Mouse (Mus musculus) forebrain, postnatal 0 days (tissue): ENCODE measurements around the gene Kctd2. TPM values are rescaled to one million over a fixed set of nuclear protein-coding genes. Genes with fewer than 3 reads are reported as not detected.
"Not testable (repeated sequence)": the region's sequence is repeated elsewhere in the genome, so short reads cannot be mapped to it uniquely, and the experiment has no call there.

Experiments used
- ATAC-seq: fragments of 200-750 bp; cut with Nextera tagmentation; 2 replicates; pipeline ENCODE4 v1.8.0; 2017; ENCODE audit warnings: mild to moderate bottlenecking, moderate library complexity
- DNase-seq: peaks from one replicate; pipeline ENCODE4 v3.0.0-alpha.2; 2015
- H3K27ac ChIP-seq: fragments of 300-500 bp; sonication (generic); 2 replicates; pipeline ENCODE4 v1.5.1; 2014; ENCODE audit warnings: low read depth, mild to moderate bottlenecking, antibody characterized with exemption, low read length, moderate library complexity, mixed read lengths
- H3K27me3 ChIP-seq: fragments of 300-500 bp; sonication (generic); 2 replicates; pipeline ENCODE4 v1.6.1; 2014; ENCODE audit warnings: mild to moderate bottlenecking, low read length, mixed read lengths; ENCODE audit not compliant: insufficient read depth
- H3K36me3 ChIP-seq: fragments of 300-500 bp; sonication (generic); 2 replicates; pipeline ENCODE4 v1.6.1; 2014; ENCODE audit warnings: mild to moderate bottlenecking, moderate library complexity; ENCODE audit not compliant: insufficient read depth
- H3K4me1 ChIP-seq: fragments of 300-500 bp; sonication (generic); 2 replicates; pipeline ENCODE4 v1.6.1; 2014; ENCODE audit warnings: antibody characterized with exemption; ENCODE audit not compliant: insufficient read depth
- H3K4me2 ChIP-seq: fragments of 300-500 bp; sonication (generic); 2 replicates; pipeline ENCODE4 v1.6.1; 2014; ENCODE audit warnings: low read depth, mild to moderate bottlenecking, moderate library complexity
- H3K4me3 ChIP-seq: fragments of 300-500 bp; sonication (generic); 2 replicates; pipeline ENCODE4 v1.5.1; 2014; ENCODE audit warnings: low read depth, low read length, mixed read lengths
- H3K9ac ChIP-seq: fragments of 300-500 bp; sonication (generic); 2 replicates; pipeline ENCODE4 v1.6.1; 2014; ENCODE audit warnings: mild to moderate bottlenecking
- H3K9me3 ChIP-seq: fragments of 300-500 bp; sonication (generic); 2 replicates; pipeline ENCODE4 v1.6.1; 2016; ENCODE audit warnings: low read length
- CTCF ChIP-seq: sonication (generic); IDR thresholded peaks from 2 replicates; pipeline ENCODE4 v1.5.1; 2016; ENCODE audit warnings: antibody characterized with exemption, control low read depth, low read depth
- WGBS: fragments of 180-500 bp; shearing (Covaris S2); extraction: QIAGEN DNeasy Blood & Tissue Kit; methylation state at CpG from one replicate; pipeline ENCODE4 v1.1.7; 2014; 5-methylcytosine and 5-hydroxymethylcytosine counted together
- microRNA-seq, 2 experiments: library from miRNA; unstranded; fragments of <30 nt; microRNA quantifications; one replicate each; pipeline ENCODE4; 2016
- polyA plus RNA-seq: library from polyadenylated mRNA; unstranded; fragments of >200 nt; fragmentation: Nextera tagmentation; extraction: Ambion mirVana; gene quantifications from 2 replicates; pipeline ENCODE4 v1.2.1, GENCODE M21; 2015
- total RNA-seq: library from RNA; depleted of rRNA; stranded (reverse); fragments of >200 nt; gene quantifications from 2 replicates; pipeline ENCODE4 v1.2.3, GENCODE M21; 2014; rRNA removed

Kctd2 gene
- total and polyA plus RNA-seq, 2 experiments from 2014 or later = 29.3 to 31.7 TPM

- H3K9me3 ChIP-seq = no peaks in the 10 kb centered on the region
- H3K27me3 ChIP-seq = no peaks in the 10 kb centered on the region
- H3K4me1 ChIP-seq = peaks cover 20% of the 10 kb centered on the region
- peak; percentile 18; the same call in 1 of the 2 replicates for ATAC-seq
- TF ChIP-seq CTCF = peak; percentile 99
- peak; percentile 95 for DNase-seq
- H3K4me3 ChIP-seq = no peak overlapping the region
- WGBS = 24% methylated on average over 15 of the region's 15 CpGs
- no peaks in the 10 kb centered on the region for H3K36me3 ChIP-seq
- no peak overlapping the region for H3K4me2 ChIP-seq
- H3K27ac ChIP-seq = peak overlapping the region; percentile 47; the same call in 1 of the 2 replicates
- no peak overlapping the region for H3K9ac ChIP-seq
Measured at GRCm38 (mm10) chr11:115473626-115474275, 53.8 kb downstream of the Kctd2 start.

- H3K36me3 ChIP-seq = no peaks in the 10 kb centered on the region
- WGBS = under 1% methylated on average over 26 of the region's 26 CpGs
- H3K9me3 ChIP-seq = no peaks in the 10 kb centered on the region
- H3K4me1 ChIP-seq = peaks cover 20% of the 10 kb centered on the region
- H3K4me3 ChIP-seq = peak within 1 kb of the TSS; percentile 76
- H3K27ac ChIP-seq = peak within 1 kb of the TSS; percentile 82
- DNase-seq (peak; percentile 97), ATAC-seq (peak; percentile 99)
- H3K27me3 ChIP-seq = no peaks in the 10 kb centered on the region
- TF ChIP-seq CTCF = no peak; the same call in 1 of the 2 replicates
- H3K4me2 ChIP-seq = peak within 1 kb of the TSS; percentile 91
- H3K9ac ChIP-seq = peak within 1 kb of the TSS; percentile 77
Measured at GRCm38 (mm10) chr11:115475025-115475757, 55.3 kb downstream of the Kctd2 start, which contains the start of gene Armc7. TSS of gene Armc7 (plus strand) at chr11:115475667.

GRCm38 (mm10) chr11:115475758-115476237, 55.9 kb downstream of the Kctd2 start:
- H3K4me3 ChIP-seq = peak overlapping the region; percentile 76
- ATAC-seq (no peak), DNase-seq (no peak)
- H3K9me3 ChIP-seq = no peaks in the 10 kb centered on the region
- no peaks in the 10 kb centered on the region for H3K27me3 ChIP-seq
- peak overlapping the region; percentile 82 for H3K27ac ChIP-seq
- TF ChIP-seq CTCF = no peak
- H3K9ac ChIP-seq = peak overlapping the region; percentile 77
- H3K36me3 ChIP-seq = no peaks in the 10 kb centered on the region
- peak overlapping the region; percentile 91 for H3K4me2 ChIP-seq
- peaks cover 20% of the 10 kb centered on the region for H3K4me1 ChIP-seq
- 5% methylated on average over 28 of the region's 28 CpGs for WGBS

- not testable (repeated sequence) for H3K9me3 ChIP-seq, H3K27ac ChIP-seq, H3K36me3 ChIP-seq, H3K27me3 ChIP-seq, ATAC-seq, H3K4me3 ChIP-seq, DNase-seq
- peak overlapping the region; percentile 77; the same call in 1 of the 2 replicates for H3K9ac ChIP-seq
- peak overlapping the region; percentile 91 for H3K4me2 ChIP-seq
- WGBS = 79% methylated on average over 4 of the region's 4 CpGs
- H3K4me1 ChIP-seq = peaks cover 20% of the 10 kb centered on the region
Measured at GRCm38 (mm10) chr11:115476630-115477029, 56.7 kb downstream of the Kctd2 start.

DNA sequence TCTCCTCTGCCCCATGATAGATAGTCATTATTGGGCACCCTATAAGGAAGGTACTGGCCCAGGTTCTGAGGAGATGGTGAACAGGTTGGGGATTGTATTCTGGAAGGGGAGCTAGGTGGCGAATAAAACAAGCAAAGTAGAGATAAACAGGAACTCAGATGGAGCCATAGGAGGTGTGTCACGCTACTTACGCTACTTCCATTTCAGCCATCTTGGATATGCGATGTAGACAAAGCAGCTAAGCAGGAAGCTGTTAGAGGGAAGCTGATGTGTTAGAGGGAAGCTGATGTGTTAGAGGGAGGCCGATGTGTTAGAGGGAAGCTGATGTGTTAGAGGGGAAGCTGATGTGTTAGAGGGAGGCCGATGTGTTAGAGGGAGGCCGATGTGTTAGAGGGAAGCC, 57.5 kb downstream of the Kctd2 start:
- WGBS = 90% methylated on average over 7 of the region's 7 CpGs
- not testable (repeated sequence) for H3K4me3 ChIP-seq, H3K9me3 ChIP-seq, ATAC-seq, H3K9ac ChIP-seq, H3K4me2 ChIP-seq, H3K27me3 ChIP-seq, DNase-seq, H3K27ac ChIP-seq, H3K36me3 ChIP-seq
- peaks cover 20% of the 10 kb centered on the region for H3K4me1 ChIP-seq

DNA sequence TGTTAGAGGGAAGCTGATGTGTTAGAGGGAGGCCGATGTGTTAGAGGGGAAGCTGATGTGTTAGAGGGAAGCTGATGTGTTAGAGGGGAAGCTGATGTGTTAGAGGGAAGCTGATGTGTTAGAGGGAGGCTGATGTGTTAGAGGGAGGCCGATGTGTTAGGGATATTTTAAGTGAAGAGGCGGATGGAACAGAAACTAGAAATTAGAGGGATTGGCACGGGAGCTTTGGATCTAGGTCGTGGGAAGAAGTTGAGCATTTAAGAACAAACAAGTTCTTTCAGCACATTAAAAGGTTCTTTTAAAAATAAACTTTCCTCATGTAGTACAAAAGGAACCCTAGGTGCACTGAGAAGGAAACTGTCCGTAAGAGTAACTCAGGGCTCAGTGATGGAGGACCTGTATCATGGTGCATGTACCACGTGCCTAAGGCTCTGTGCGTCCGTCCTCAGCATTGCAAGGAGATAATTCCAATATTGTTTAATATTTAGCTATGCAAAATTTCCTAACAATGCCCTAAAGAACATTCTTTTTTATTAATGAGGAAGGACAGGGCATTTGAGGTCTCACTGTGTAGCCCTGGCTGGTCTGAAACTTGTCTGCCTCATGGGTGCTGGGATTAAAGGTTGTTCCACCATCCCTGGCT, 58.5 kb downstream of the Kctd2 start:
- 83% methylated on average over 9 of the region's 9 CpGs for WGBS
- no peak for DNase-seq

More for the DNA sequence above, 58.5 kb downstream of the Kctd2 start:
- no peak overlapping the region for H3K4me3 ChIP-seq
- no peak overlapping the region for H3K27ac ChIP-seq
- H3K36me3 ChIP-seq = no peaks in the 10 kb centered on the region
- H3K27me3 ChIP-seq = no peaks in the 10 kb centered on the region
- TF ChIP-seq CTCF = no peak
- H3K4me1 ChIP-seq = peaks cover 20% of the 10 kb centered on the region
- no peak for ATAC-seq
- H3K4me2 ChIP-seq = no peak overlapping the region
- no peaks in the 10 kb centered on the region for H3K9me3 ChIP-seq
- H3K9ac ChIP-seq = no peak overlapping the region

Small RNAs within 50 kb of the gene (microRNA-seq; reads per million reads assigned to microRNA genes)
- gene Mir3968 = 0 to 0.24 reads per million in 2 experiments

Other genes starting within 250 kb of the Kctd2 start
- 5.4 and 7.6 TPM in 2 replicates for gene Tmem104, start 232.6 kb upstream of the Kctd2 start, total RNA-seq
- 8.8 and 9.9 TPM in 2 replicates for gene Tmem104, start 232.6 kb upstream of the Kctd2 start, polyA plus RNA-seq
- gene Nat9, start 232.3 kb upstream of the Kctd2 start, total RNA-seq = 19.2 and 20.3 TPM in 2 replicates
- 17.7 and 18.6 TPM in 2 replicates for gene Nat9, start 232.3 kb upstream of the Kctd2 start, polyA plus RNA-seq
- 1.5 and 1.6 TPM in 2 replicates for gene Grin2c, start 152.9 kb upstream of the Kctd2 start, total RNA-seq
- gene Grin2c, start 152.9 kb upstream of the Kctd2 start, polyA plus RNA-seq = 0.35 and 0.48 TPM in 2 replicates
- gene Fdxr, start 143.1 kb upstream of the Kctd2 start, total RNA-seq = 18.6 and 26.2 TPM in 2 replicates
- gene Fdxr, start 143.1 kb upstream of the Kctd2 start, polyA plus RNA-seq = 14.0 and 16.4 TPM in 2 replicates
- gene Fads6, start 122.5 kb upstream of the Kctd2 start, total RNA-seq = 3.8 and 6.5 TPM in 2 replicates
- 0.47 and 0.48 TPM in 2 replicates for gene Fads6, start 122.5 kb upstream of the Kctd2 start, polyA plus RNA-seq
- gene Otop2, start 113.0 kb upstream of the Kctd2 start, total RNA-seq = 0.15 TPM in 1 of 2 replicates, not detected in the other
- gene Otop2, start 113.0 kb upstream of the Kctd2 start, polyA plus RNA-seq = 0.10 and 0.13 TPM in 2 replicates
- 0.23 and 0.33 TPM in 2 replicates for gene Ush1g, start 98.1 kb upstream of the Kctd2 start, total RNA-seq
- gene Ush1g, start 98.1 kb upstream of the Kctd2 start, polyA plus RNA-seq = 0.06 and 0.09 TPM in 2 replicates
- gene Otop3, start 85.4 kb upstream of the Kctd2 start, total RNA-seq = 0.31 and 0.48 TPM in 2 replicates
- 0.47 and 0.98 TPM in 2 replicates for gene Otop3, start 85.4 kb upstream of the Kctd2 start, polyA plus RNA-seq
- 52.4 and 54.5 TPM in 2 replicates for gene Hid1, start 52.4 kb upstream of the Kctd2 start, total RNA-seq
- gene Hid1, start 52.4 kb upstream of the Kctd2 start, polyA plus RNA-seq = 42.8 and 46.6 TPM in 2 replicates
- gene Cdr2l, start 38.2 kb upstream of the Kctd2 start, total RNA-seq = 43.0 and 45.8 TPM in 2 replicates
- 14.4 and 16.9 TPM in 2 replicates for gene Cdr2l, start 38.2 kb upstream of the Kctd2 start, polyA plus RNA-seq
- gene Mrpl58, start 16.4 kb upstream of the Kctd2 start, total RNA-seq = 82.1 and 86.1 TPM in 2 replicates
- 201 and 203 TPM in 2 replicates for gene Mrpl58, start 16.4 kb upstream of the Kctd2 start, polyA plus RNA-seq
- gene Atp5h, start 166 bp upstream of the Kctd2 start, total RNA-seq = 339 and 418 TPM in 2 replicates
- gene Atp5h, start 166 bp upstream of the Kctd2 start, polyA plus RNA-seq = 808 and 932 TPM in 2 replicates
- gene Trim80, start 20.4 kb downstream of the Kctd2 start, total RNA-seq = not detected in 2 replicates
- not detected in 2 replicates for gene Trim80, start 20.4 kb downstream of the Kctd2 start, polyA plus RNA-seq
- gene Slc16a5, start 42.3 kb downstream of the Kctd2 start, total RNA-seq = not detected in 2 replicates
- 0.06 and 0.07 TPM in 2 replicates for gene Slc16a5, start 42.3 kb downstream of the Kctd2 start, polyA plus RNA-seq
- gene Armc7, start 55.5 kb downstream of the Kctd2 start, total RNA-seq = 11.2 and 14.2 TPM in 2 replicates
- gene Armc7, start 55.5 kb downstream of the Kctd2 start, polyA plus RNA-seq = 8.5 and 11.2 TPM in 2 replicates
- 59.6 and 84.6 TPM in 2 replicates for gene Nt5c, start 71.7 kb downstream of the Kctd2 start, total RNA-seq
- 136 and 143 TPM in 2 replicates for gene Nt5c, start 71.7 kb downstream of the Kctd2 start, polyA plus RNA-seq
- 1,009 and 1,140 TPM in 2 replicates for gene Jpt1, start 94.3 kb downstream of the Kctd2 start, total RNA-seq
- gene Jpt1, start 94.3 kb downstream of the Kctd2 start, polyA plus RNA-seq = 1,672 and 1,955 TPM in 2 replicates
- gene Sumo2, start 116.1 kb downstream of the Kctd2 start, total RNA-seq = 795 and 821 TPM in 2 replicates
- gene Sumo2, start 116.1 kb downstream of the Kctd2 start, polyA plus RNA-seq = 1,185 and 1,251 TPM in 2 replicates
- 62.6 and 90.3 TPM in 2 replicates for gene Nup85, start 144.3 kb downstream of the Kctd2 start, total RNA-seq
- 66.2 and 78.7 TPM in 2 replicates for gene Nup85, start 144.3 kb downstream of the Kctd2 start, polyA plus RNA-seq
- gene Mrps7, start 183.8 kb downstream of the Kctd2 start, total RNA-seq = 34.6 and 46.3 TPM in 2 replicates
- gene Mrps7, start 183.8 kb downstream of the Kctd2 start, polyA plus RNA-seq = 74.1 and 78.1 TPM in 2 replicates
- gene Gga3, start 183.9 kb downstream of the Kctd2 start, total RNA-seq = 34.0 and 34.5 TPM in 2 replicates
- 15.2 and 18.5 TPM in 2 replicates for gene Gga3, start 183.9 kb downstream of the Kctd2 start, polyA plus RNA-seq
- 12.2 and 16.9 TPM in 2 replicates for gene Mif4gd, start 192.8 kb downstream of the Kctd2 start, total RNA-seq
- gene Mif4gd, start 192.8 kb downstream of the Kctd2 start, polyA plus RNA-seq = 14.4 and 19.4 TPM in 2 replicates
- 34.3 and 38.7 TPM in 2 replicates for gene Slc25a19, start 208.2 kb downstream of the Kctd2 start, total RNA-seq
- gene Slc25a19, start 208.2 kb downstream of the Kctd2 start, polyA plus RNA-seq = 51.1 and 51.7 TPM in 2 replicates